Mouse (Mus musculus) retina, embryonic 14.5 days (tissue): ENCODE data around the gene Pamr1.

ENCODE experiments used
- DNase-seq: peaks from one replicate; pipeline ENCODE4 v3.0.0-alpha.2; 2015; ENCODE audit warnings: low spot score

Gene Pamr1

DNA sequence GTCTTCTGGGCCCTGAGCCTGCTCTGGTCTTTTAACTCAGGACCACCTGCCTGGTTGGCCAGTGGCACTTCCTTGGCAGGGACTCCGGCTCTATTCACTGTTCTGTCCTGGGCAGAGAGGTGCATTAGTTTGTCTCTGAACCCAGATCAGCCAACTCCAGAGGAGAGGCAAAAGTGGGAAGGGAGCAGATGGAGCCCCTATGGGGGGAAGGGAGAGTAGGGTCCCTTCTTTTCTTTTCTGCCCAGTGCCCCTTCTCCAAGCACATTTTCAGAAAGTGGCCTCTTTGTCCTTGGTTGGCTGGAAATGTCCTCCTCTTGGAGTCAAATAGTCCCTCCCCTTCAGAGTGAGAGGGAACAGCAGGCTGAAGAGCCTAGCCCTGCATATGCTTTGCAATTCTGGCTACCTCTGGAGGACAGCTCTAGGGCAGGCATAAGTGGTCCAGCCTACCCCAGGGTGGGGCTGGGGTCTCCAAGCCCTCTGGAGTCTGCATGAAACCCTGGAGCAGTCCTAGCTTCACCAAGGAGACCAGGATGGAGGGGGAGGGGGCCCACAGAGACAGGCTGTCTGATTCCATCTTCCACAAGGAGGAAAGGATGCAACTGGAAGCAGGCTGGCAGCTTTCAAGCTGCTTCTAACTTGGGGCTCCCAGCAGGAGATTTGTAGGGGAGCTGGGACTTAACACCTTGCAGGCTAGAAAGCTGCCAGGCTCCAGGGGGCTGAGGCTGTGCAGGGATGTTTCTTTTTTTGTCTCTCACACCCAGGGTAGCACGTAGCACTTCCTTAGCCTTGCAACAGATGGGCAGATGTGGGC lies 49.3 kb downstream of the Pamr1 start:
- peak; percentile 4 for DNase-seq

DNA sequence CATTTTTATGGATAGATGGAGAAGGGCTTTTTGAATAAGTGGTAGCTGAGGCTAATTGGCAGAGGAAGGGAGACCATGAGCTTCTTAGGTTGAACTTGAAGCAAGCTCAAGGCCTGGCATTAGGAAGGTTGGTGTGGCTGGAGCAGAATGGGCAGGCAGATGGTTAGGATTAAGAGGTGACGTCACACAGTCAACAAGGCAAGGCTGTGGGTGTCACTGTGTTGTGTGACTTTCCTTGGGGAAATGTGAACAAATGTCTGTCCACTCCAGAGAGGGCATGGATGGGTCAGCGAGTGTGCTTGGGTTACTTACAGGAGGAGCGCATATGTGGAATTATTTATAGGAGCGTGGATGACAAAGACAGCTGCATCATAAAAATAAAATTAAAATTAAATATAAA lies 50.7 kb downstream of the Pamr1 start:
- no peak for DNase-seq

DNA sequence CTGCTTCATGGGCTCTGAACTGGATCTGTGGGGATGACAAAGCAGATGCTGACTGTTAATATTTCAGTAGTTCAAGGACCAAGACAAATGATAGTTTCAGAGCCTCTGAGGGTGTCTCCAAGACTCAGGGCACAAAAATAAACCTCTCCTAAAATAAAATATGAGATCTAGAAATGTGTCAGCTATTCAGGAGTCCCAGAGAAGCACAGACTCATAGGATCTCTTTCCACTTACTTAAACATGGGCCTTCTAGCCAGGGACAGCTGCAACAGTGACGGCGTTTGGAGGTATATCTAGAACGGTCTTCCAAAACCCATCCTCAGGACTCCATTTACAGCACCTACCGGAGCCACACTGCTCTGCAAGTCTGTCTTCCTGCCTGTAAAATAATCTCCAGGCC lies 60.7 kb downstream of the Pamr1 start:
- DNase-seq, result no peak

DNA sequence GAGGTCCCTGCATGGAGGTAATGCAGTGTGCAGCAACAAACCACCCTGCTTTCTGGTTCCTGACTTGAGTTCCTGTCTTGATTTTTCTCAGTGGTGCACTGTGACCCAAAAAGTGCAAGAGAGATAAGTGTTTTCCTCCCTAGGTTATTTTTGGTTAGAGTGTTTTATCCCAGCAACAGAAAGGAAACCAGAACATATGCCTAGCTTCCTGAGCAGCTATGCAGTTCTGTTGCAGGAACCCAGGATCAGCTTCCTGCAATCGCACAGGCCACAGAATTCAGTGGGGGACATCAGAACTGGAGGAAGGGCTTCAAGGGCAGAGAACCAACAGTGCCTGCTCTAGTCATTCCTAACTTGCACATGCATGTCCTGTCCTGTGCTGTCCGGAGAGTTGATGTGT lies 66.8 kb downstream of the Pamr1 start:
- DNase-seq, result no peak

DNA sequence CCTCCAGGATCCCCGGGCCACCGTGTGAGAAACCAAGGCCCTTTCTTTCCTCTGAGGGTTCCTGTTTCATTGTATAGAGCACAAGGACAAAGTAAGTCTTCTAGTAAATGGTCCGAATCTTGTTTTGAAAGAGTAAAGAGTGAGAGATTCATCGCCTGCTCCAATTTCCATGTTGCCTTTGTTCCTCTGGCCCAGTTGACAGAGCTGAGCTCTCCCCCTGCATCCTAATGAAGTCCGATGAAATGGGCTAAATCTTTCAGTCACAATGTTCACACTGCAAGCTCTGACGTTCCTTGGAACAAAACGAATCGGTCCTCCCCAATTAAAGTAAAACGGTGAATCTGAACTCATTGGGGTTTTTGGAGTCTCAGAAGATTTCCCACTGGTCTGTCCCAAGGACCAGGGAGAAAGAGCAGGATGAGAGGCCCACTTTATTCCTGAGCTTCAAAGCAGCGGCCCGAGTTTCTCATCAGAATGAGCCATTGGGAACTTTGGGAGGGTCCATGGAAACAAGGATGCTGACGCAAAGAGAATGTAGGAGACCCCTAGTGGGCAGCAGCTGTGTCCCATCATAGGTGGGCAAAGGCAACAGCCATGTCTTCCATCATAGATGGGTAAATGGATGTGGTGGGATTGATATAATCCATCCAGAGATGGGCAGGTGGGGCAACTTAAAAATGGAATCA lies 71.1 kb downstream of the Pamr1 start:
- no peak for DNase-seq

DNA sequence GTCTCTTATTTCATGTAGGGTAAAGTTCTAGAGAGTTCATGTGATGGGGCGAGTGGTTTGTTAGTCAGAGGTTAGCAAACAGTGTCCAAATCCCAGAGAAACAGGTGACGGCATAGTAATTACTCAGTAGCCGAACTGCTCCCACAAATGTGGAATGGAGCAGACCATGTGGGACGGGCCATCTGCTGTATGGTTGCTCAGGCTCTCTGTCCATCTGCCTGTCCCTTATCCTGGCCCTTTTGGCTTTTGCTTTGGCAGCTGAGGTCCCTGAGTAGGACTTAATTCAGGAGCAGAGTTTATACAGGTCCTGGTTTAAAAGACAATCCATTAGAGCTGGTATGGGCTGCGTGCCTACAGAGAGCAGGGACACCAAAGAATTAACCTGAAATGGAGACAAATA lies 72.4 kb downstream of the Pamr1 start:
- DNase-seq, result no peak

DNA sequence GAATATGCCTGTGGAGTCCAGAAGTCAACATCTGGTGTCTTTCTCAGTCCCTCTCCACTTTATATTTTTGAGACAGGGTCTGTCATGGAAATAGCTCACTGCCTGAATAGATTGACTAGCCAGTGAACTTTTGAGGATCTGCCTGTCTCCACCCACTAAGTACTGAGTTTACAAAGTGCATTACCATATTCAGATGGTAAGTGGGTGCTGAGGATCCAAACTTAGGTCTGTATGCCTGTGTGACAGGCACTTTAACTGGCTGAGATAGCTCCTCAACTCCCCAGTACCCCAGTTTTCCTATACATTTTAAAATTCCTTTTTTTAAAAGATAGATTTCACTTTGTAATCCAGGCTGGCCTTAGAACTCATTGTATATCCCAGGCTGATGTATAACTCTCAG lies 73.1 kb downstream of the Pamr1 start:
- DNase-seq, result no peak

DNA sequence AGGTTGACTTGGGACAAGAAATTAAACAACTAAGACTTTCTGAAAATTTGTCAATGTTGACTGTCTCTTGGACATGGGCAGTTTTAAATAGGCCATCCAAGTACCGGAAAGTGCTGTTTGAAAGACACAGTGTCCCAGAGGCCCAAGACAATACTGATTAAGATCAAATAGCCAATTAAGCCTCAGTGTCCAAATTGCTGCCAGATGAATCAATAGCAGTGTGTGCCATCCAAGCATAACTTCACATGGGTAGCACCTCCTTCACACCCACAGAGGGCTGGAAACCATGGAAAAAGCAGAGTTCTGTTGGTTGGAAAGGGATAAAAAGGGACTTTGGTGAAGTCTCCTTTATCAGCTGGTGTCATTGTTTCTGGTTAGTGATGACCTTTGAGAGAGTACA lies 74.7 kb downstream of the Pamr1 start:
- DNase-seq, result no peak

DNA sequence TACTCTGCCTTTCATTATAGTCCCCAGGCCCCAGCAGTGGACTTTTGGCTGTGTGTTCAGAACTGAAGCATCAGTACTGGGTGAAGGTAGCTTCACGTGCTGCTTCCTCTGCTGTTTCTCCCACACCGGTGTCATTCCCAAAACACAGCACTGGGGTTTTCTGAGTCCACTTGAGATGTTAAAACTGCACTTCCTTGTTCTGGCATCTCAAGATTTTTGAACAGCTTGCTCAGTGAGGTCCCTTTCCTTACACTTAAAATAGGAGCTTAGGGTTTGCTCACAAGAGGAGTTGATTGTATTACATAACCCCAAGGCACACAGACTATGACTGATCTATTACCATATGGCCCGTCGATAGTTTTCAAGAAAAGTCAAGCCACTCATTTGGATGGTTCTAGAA lies 82.5 kb downstream of the Pamr1 start:
- DNase-seq, result no peak

DNA sequence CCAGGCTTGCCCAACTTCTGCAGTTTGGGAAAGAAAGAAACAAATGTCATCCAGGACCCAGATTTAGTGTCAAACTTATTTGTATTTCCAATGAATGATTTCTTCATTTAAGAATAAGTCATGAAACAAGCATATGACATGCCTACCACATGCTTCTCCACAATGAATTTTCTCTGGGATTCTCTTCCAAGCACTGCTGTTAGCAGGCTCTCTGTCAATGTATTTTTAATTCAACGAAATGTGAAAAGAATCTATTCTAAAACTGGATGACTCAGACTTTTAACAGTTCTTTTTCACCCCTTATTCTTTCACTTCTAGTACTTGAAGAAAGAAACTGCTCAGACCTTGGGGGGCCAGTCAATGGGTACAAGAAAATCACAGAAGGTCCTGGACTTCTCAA lies 84.2 kb downstream of the Pamr1 start:
- no peak for DNase-seq

DNA sequence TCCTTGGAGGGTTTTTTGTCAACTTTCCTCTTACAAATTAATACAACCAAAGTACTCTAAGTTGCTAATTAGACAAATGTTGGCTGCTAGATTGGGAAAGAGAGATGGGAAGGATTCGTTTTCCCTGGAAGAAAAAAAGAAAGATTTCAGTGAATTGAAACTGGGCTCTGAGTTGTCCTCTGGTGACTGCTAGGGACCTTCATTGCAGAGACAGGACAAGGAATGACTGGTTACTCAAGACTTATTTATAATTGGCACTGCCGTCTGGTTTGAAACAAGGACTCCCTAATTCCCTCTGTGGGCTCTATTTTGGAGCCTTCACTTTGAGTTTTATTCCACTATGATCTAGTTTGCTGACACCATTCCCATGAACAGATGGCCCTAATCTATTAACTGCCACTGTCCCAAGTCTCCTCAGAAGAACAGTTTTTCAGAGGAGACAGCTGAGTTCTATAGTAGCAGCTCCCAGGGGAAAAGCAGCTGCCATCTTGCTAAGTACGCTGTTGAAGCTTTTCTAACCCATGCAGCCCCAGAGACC lies 85.8 kb downstream of the Pamr1 start:
- peak; percentile 17 for DNase-seq

DNA sequence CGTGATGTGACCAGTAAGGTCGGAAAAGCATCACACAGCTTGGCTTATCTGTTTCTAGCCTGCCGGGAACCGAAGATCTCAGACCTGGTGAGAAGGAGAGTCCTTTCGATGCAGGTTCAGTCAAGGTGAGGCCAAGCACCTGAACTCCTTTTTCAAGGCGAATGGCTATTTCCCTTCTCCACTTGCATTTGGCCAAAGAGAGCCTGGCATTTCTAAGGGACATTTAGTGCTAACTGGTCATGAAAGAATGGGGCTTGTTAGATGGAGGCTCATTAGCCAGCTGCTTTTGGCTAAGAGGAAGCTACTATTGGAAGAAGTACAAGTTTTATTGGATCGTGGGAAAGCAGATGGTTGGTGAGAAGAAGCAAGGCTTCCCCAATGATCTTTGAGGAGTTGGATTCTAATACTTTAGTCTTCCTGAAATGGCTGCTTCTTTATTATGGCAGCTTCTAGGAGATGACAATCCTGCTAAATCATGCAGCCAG lies 86.3 kb downstream of the Pamr1 start:
- no peak for DNase-seq

DNA sequence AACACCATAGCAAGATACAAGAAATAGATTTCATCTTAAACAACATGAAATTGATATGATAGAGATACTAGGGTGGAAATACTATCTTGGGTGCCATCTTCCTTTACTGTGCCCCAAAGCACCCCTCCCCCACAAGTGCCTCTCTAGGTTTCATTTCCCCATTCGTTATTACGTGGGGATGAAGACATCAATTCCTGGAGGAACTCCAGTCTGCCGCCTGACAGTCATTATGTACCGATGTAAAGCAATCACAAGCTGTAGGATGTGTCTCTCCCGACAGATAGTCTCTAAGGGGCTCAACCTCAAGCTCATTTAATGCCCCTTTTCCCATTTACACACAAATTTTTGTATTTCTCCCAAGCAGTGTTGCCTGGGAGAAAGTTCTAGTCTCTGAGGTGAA lies 88.3 kb downstream of the Pamr1 start:
- no peak for DNase-seq

DNA sequence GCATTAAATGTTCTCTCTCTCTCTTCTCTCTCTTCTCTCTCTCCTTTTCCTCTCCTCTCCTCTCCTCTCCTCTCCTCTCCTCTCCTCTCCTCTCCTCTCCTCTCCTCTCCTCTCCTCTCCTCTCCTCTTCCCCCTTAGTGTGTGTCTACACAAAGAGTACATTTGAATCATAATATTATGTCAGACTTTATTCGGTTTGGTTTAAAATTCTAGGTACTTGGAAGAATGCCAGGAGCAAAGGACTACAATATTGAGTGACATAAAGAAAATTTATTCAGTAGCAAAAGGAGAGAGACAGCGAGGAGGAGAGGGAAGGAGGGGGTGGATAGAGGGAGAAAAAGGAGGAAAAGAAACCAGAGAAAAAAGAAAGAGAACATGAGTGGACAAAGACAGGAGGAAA lies 88.9 kb downstream of the Pamr1 start:
- no peak for DNase-seq

DNA sequence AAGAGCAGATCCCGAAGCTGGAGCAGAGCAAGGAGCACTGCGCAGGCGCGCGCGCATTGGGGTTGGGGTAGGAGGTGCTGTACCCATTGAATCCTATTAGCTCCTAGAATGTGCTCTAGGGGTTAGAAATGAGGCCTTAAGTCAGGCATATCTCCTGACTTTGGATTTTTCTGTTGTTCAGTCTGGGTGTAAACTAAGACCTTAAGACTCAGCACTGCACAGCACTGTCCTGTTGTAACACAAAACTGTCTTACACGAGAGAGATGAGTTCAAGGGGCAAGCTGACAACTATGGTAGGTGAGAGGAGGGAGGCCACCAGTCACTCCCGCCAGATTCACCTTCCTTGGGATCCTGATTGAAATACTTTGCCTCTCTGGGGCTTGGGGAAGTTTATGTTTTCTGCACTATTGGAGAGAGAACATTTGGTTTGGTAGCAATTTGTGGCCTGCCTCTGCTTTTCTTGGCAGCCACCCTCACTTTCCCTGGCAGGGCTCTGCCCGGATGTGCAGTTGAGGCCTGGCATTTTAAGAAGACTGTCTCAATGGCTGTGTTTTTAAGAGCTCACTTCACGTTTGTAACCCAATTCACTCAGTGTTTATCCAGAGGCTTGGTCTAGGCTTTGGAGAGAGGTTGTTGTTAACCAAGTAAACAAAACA lies 99.2 kb downstream of the Pamr1 start:
- no peak for DNase-seq

DNA sequence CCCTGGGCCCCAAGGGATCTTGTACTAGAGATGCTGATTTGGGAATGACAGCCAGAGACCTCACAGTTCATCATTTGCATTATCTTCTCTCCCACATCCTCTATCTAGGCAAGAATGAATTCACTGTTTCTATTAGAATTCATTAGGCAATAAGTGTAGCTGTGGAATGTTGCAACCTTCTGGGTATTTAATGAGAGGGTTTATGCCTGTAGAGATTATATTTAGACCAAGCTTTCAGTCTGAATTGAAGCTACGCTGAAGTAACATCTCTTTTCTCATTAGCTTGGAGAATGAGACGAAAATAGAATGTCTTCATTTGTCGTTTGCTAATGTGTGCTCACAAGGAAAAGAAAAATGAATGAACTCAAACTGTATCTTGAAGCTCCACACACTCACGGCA lies 100.5 kb downstream of the Pamr1 start:
- no peak for DNase-seq

DNA sequence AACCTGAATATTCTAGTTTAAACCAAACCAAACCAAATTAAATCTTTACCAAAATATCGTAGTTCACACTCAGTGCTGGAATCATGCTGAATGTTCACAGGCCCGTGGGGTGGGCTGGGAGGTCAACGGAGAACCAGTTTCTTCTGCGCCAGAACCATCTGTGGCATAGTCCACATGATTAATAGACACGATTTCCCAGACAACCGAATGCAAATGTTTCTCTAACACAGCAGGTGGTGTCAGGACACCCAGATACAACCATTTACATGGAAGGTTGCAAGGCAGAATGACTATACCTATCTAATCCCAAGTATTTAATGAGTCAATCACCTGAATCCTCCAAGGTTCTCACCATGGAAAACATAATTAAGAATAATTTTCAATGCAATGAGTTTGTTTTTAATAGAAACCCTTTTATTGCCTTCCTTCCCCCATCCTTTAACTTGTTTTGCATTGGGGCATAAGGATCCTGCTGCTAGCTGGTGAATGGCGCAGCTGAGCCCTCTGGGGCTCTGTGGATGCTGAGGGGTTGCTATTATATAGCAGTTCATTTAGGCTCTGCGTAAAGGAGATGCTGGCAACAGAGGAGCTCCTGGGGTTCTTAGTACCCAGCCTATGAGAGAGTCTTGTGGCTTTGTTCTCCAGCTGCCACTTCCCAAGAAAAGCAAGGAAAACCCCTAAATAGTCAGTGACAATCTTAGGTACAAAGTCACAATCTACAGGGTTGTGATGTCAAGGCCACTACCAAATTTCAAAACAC lies 106.3 kb downstream of the Pamr1 start:
- DNase-seq, result no peak

DNA sequence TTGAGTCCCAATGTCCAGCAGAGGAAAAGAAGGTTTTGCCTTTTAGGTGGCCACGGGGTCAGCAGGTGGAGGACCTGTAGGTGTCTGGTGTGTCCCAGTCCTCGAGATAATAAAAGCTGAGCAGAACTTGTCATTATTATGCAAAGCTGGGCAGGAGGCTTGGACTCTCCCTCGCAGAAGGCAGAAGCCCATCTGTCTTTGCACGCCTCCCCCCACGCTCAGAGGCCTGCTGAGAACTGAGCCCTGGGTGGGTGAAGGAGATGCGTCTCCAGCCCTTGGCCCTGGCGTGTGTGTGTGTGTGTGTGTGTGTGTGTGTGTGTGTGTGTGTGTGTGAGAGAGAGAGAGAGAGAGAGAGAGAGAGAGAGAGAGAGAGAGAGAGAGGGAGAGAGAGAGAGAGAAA lies 107.9 kb downstream of the Pamr1 start:
- DNase-seq, result peak; percentile 44

DNA sequence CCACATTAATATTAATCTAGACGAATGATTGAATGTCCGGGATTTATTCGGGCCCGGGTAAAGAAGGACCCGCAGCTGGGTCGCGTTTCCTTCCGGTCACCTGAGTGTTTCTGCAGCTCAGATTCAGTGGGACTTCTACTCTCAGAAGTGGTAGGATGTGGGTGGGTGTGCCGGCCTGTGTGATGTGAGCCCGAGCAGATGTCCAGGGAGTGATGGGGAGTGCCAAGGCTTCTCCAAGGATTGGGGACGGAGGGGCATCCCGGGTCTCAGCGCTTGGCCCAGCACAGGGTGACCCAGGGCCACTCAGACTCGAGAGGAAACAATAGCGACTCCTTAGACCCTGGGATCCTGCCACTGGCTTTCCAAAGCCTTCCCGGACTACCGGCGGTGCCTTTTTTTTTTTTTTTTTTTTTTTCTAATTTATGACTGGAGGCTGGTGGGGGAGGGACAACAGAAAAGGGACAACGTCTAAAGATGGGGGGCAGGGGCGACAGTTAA lies 108.4 kb downstream of the Pamr1 start, which contains the start of gene Slc1a2:
Gene Slc1a2, plus strand, starts transcription at position 497 of the 498 bp plus-strand sequence.
- peak; percentile 50 for DNase-seq

DNA sequence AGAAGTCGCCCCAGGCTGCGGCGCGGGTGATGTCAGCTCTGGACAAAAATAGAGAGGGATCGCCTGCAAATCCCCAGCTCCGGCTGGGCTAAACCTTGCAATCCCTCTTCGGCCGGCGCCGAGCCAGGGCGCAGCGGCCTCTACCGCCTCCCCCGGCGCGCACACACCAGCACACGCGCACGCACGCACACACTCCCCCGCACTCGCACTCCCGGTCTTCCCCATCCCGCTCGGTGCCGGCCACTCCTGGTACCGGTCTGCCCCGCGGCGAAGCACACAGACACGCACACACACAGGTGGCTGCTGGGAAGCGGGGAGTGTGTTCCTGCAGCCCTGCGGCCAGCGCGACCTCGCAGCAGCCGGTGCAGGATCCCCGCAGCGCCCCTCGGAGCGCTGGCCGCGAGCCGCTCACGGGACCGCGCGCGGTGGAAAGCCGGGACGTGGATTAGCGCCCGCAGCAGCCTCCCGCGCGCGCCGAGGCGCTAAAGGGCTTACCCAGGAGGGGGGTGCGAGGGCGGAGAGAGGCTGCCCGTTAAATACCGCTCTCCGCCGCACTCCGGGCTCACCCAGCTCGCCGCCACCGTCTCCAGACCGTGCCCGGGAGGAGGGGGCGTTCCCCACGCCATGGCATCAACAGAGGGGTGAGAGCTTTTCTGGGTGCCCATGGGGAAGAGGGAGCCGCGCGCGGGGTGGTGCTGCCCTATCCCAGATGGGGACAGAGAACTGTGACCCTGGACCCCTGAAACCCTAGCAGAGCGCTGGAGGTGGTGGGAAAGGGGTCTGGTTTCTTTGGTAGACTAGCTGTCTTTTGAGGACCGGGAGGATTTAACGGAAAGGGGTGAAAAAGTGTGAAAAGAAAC lies 109.1 kb downstream of the Pamr1 start:
- DNase-seq, result peak; percentile 76

DNA sequence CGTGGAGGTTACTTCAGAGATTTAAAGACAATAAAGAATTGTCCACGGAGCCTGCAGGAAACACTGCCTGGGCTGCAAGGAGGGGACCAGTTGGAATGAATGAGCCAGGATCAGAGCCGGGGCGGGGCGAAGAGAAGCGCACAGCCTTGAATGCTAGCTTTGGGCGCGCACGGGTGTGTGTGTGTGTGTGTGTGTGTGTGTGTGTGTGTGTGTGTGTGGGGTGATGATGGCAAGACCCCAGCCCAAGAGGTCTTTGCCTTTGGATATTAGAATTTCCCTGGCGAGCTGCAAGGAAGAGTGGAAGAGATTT lies 109.7 kb downstream of the Pamr1 start:
- DNase-seq, result peak; percentile 50
